Mouse (Mus musculus) myocyte (in vitro differentiated cells): Measurements from ENCODE around the gene Cul9.

Source experiments
- E2F4 ChIP-seq: IDR thresholded peaks from one replicate; pipeline ENCODE4 v1.6.1; 2011; ENCODE audit warnings: mild to moderate bottlenecking, control low read depth, moderate library complexity; ENCODE audit not compliant: insufficient read depth
- MAX ChIP-seq: IDR thresholded peaks from one replicate; pipeline ENCODE4 v1.6.1; 2011; ENCODE audit warnings: low read depth, mild to moderate bottlenecking, control low read depth
- MYOD1 ChIP-seq, 3 experiments: IDR thresholded peaks; one replicate each; pipeline ENCODE4 v1.6.1; 2011; ENCODE audit warnings: control low read depth in 2 of 3, low read depth in 2 of 3, mild to moderate bottlenecking in 2 of 3, moderate library complexity in 1 of 3; ENCODE audit not compliant: insufficient read length in 2 of 3, control insufficient read depth in 1 of 3
- MYOG ChIP-seq, 3 experiments: IDR thresholded peaks; one replicate each; pipeline ENCODE4 v1.6.1; 2011; ENCODE audit warnings: control low read depth in 2 of 3, low read depth in 2 of 3, mild to moderate bottlenecking in 2 of 3; ENCODE audit not compliant: insufficient read length in 2 of 3, control insufficient read depth in 1 of 3, insufficient read depth in 1 of 3
- POLR2A ChIP-seq: IDR thresholded peaks from one replicate; pipeline ENCODE4 v1.6.1; 2011; ENCODE audit warnings: low read depth, mild to moderate bottlenecking, control low read depth, moderate library complexity; ENCODE audit not compliant: insufficient read length
- POLR2AphosphoS2 ChIP-seq: IDR thresholded peaks from one replicate; pipeline ENCODE4 v1.6.1; 2011; ENCODE audit warnings: low read depth, control low read depth; ENCODE audit not compliant: insufficient read length
- REST ChIP-seq: IDR thresholded peaks from one replicate; pipeline ENCODE4 v1.6.1; 2011; ENCODE audit warnings: mild to moderate bottlenecking, control low read depth, moderate library complexity; ENCODE audit not compliant: insufficient read depth, insufficient read length
- SRF ChIP-seq: IDR thresholded peaks from one replicate; pipeline ENCODE4 v1.6.1; 2011; ENCODE audit warnings: low read depth; ENCODE audit not compliant: control insufficient read depth, insufficient read length
- TCF12 ChIP-seq: IDR thresholded peaks from one replicate; pipeline ENCODE4 v1.6.1; 2011; ENCODE audit warnings: mild to moderate bottlenecking, control low read depth; ENCODE audit not compliant: poor library complexity, insufficient read depth, severe bottlenecking
- USF1 ChIP-seq: IDR thresholded peaks from one replicate; pipeline ENCODE4 v1.6.1; 2011; ENCODE audit warnings: low read depth, mild to moderate bottlenecking, control low read depth, moderate library complexity

DNA sequence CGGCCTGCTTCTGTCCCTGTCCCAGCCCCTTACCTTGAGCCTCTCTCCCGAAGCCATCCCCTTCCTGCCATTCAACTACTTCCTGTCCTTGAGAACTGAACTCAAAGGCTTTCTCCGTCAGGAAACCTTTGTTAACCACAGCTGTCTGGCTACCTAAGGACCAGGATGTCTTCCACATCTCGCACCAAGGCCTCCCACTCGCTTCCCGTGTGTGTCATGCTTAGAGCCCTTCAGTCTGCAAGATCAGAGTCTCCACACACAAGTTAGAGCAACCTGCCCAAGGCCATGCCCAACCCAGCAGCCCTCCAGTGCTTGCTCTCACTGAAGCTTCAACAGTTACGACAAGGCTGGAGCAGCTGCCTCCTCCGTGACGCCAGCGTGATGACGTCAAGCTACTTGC lies 24.8 kb upstream of the Cul9 start:
- TF ChIP-seq MAX (no peak), POLR2A (no peak), REST (no peak), POLR2AphosphoS2 (no peak), USF1 (no peak), MYOD1 (IDR thresholded peaks at IDR 0.05; ENCODE audit: control insufficient read depth in 1 of 3, insufficient read length in 2 of 3, low read depth in 2 of 3) (no peak), TCF12 (no peak), E2F4 (no peak), MYOG (IDR thresholded peaks at IDR 0.05; ENCODE audit: control insufficient read depth in 1 of 3, insufficient read depth in 1 of 3, insufficient read length in 2 of 3, low read depth in 2 of 3) (no peak), SRF (no peak)
